Mouse (Mus musculus) Patski (cell line): ENCODE measurements around the gene Cphx1. TPM values are rescaled to one million over a fixed set of nuclear protein-coding genes. Genes with fewer than 3 reads are reported as not detected.
A peak's percentile ranks its signal among the peaks of the same experiment; 100 is the strongest.
"Not testable (repeated sequence)": the region's sequence is repeated elsewhere in the genome, so short reads cannot be mapped to it uniquely, and the experiment has no call there.

Experiments used
- ATAC-seq: fragments of 100-300 bp; one replicate; pipeline ENCODE4 v1.8.0; 2021
- CTCF ChIA-PET: fragments of 350-600 bp; sonication (Branson Sonifier 250); formaldehyde crosslinking; loops from one replicate; lab custom pipeline; 2022; ENCODE audit warnings: inconsistent platforms; lab: Charles Lee
- POLR2A ChIA-PET: fragments of 350-600 bp; sonication (Branson Sonifier 250); formaldehyde crosslinking; loops from one replicate; lab custom pipeline; 2022; ENCODE audit warnings: antibody characterized with exemption, inconsistent platforms; lab: Charles Lee
- DNase-seq: peaks from one replicate; pipeline ENCODE4 v3.0.0-alpha.2; 2011; ENCODE audit warnings: low read depth, low spot score
- H3K27me3 ChIP-seq: fragments of 371-371 bp; one replicate; pipeline ENCODE4 v1.5.1; 2021
- in situ Hi-C: fragments of 300-500 bp; cut with MboI; formaldehyde crosslinking; loops from 3 replicates; pipeline ENCODE4 v1.11.1; 2018; ENCODE audit warnings: low pct_unique_long_range_greater_than_20kb, mixed read lengths
- polyA plus RNA-seq: library from polyadenylated mRNA; unstranded; gene quantifications from one replicate; pipeline ENCODE4 v1.2.3, GENCODE M21; 2021

Gene Cphx1
- 0.06 TPM for polyA plus RNA-seq

GRCm38 (mm10) chr14:25938004-25938403 lies at the start of gene Cphx1:
TSS of gene Cphx1 (plus strand) at chr14:25938304.
- ATAC-seq, CTCF ChIA-PET, in situ Hi-C loops, POLR2A ChIA-PET, DNase-seq, H3K27me3 ChIP-seq: not testable (repeated sequence)

- CTCF ChIA-PET, in situ Hi-C loops, POLR2A ChIA-PET, H3K27me3 ChIP-seq, DNase-seq, ATAC-seq: not testable (repeated sequence)
Measured at GRCm38 (mm10) chr14:25894566-25894965, 43.5 kb upstream of the Cphx1 start.

GRCm38 (mm10) chr14:25895686-25896085 lies 42.4 kb upstream of the Cphx1 start:
- H3K27me3 ChIP-seq, DNase-seq, CTCF ChIA-PET, ATAC-seq, POLR2A ChIA-PET, in situ Hi-C loops: not testable (repeated sequence)

- DNase-seq, H3K27me3 ChIP-seq, in situ Hi-C loops, CTCF ChIA-PET, ATAC-seq, POLR2A ChIA-PET: not testable (repeated sequence)
Measured at GRCm38 (mm10) chr14:25903000-25903399, 35.1 kb upstream of the Cphx1 start, which contains the start of gene Plac9a. TSS of gene Plac9a (minus strand) at chr14:25903100.

GRCm38 (mm10) chr14:25905243-25905642 lies 32.9 kb upstream of the Cphx1 start:
- ATAC-seq, in situ Hi-C loops, POLR2A ChIA-PET, CTCF ChIA-PET, H3K27me3 ChIP-seq, DNase-seq: not testable (repeated sequence)

- CTCF ChIA-PET, ATAC-seq, DNase-seq, POLR2A ChIA-PET, in situ Hi-C loops, H3K27me3 ChIP-seq: not testable (repeated sequence)
Measured at GRCm38 (mm10) chr14:25907272-25907671, 30.8 kb upstream of the Cphx1 start.

GRCm38 (mm10) chr14:25908976-25909375 lies 29.1 kb upstream of the Cphx1 start:
- in situ Hi-C loops, DNase-seq, POLR2A ChIA-PET, H3K27me3 ChIP-seq, CTCF ChIA-PET, ATAC-seq: not testable (repeated sequence)

- DNase-seq, in situ Hi-C loops, POLR2A ChIA-PET, H3K27me3 ChIP-seq, CTCF ChIA-PET: not testable (repeated sequence)
- peak; percentile 67 for ATAC-seq
Measured at GRCm38 (mm10) chr14:25918427-25919170, 19.5 kb upstream of the Cphx1 start.

- CTCF ChIA-PET, POLR2A ChIA-PET, in situ Hi-C loops, DNase-seq, H3K27me3 ChIP-seq: not testable (repeated sequence)
- ATAC-seq = peak; percentile 78
Measured at GRCm38 (mm10) chr14:25926814-25927561, 11.1 kb upstream of the Cphx1 start.

GRCm38 (mm10) chr14:25927562-25927881 lies 10.6 kb upstream of the Cphx1 start, which contains the start of gene Tmem254a:
TSS of gene Tmem254a (minus strand) at chr14:25927672.
- H3K27me3 ChIP-seq, DNase-seq, in situ Hi-C loops, CTCF ChIA-PET, POLR2A ChIA-PET: not testable (repeated sequence)
- ATAC-seq = peak; percentile 69

- ATAC-seq, POLR2A ChIA-PET, H3K27me3 ChIP-seq, in situ Hi-C loops, DNase-seq, CTCF ChIA-PET: not testable (repeated sequence)
Measured at GRCm38 (mm10) chr14:25936867-25937630, 1.1 kb upstream of the Cphx1 start.

- H3K27me3 ChIP-seq, DNase-seq, POLR2A ChIA-PET, ATAC-seq, in situ Hi-C loops, CTCF ChIA-PET: not testable (repeated sequence)
Measured at GRCm38 (mm10) chr14:25957861-25958260, 19.8 kb downstream of the Cphx1 start.

- ATAC-seq, CTCF ChIA-PET, POLR2A ChIA-PET, in situ Hi-C loops, DNase-seq, H3K27me3 ChIP-seq: not testable (repeated sequence)
Measured at GRCm38 (mm10) chr14:25978371-25979241, 40.5 kb downstream of the Cphx1 start, which contains the start of gene Duxbl1. TSS of gene Duxbl1 (plus strand) at chr14:25978577.
